Mouse (Mus musculus) brain, embryonic 14.5 days (tissue): ENCODE measurements around the gene Smu1. TPM values are rescaled to one million over a fixed set of nuclear protein-coding genes. Genes with fewer than 3 reads are reported as not detected.

Experiments used
- DNase-seq: peaks from one replicate; pipeline ENCODE4 v3.0.0-alpha.2; 2011; ENCODE audit warnings: low read depth
- CTCF ChIP-seq: fragments of 200-500 bp; IDR thresholded peaks from 2 replicates; pipeline ENCODE4 v1.5.1; 2012; ENCODE audit warnings: inconsistent platforms, mild to moderate bottlenecking, moderate library complexity, borderline replicate concordance; ENCODE audit not compliant: insufficient read depth, insufficient read length; ENCODE audit errors: extremely low read depth
- POLR2A ChIP-seq: fragments of 200-500 bp; IDR thresholded peaks from 2 replicates; pipeline ENCODE4 v1.6.1; 2012; ENCODE audit warnings: mild to moderate bottlenecking, inconsistent platforms, borderline replicate concordance; ENCODE audit not compliant: poor library complexity, insufficient read depth, insufficient read length, severe bottlenecking; ENCODE audit errors: extremely low read depth
- polyA plus RNA-seq: library from polyadenylated mRNA; depleted of rRNA; stranded (reverse); fragments of >200 nt; gene quantifications from 2 replicates; pipeline ENCODE4 v1.2.3, GENCODE M21; 2012; rRNA removed

Smu1 gene
- polyA plus RNA-seq, 1 experiment: 67.7 TPM

DNA sequence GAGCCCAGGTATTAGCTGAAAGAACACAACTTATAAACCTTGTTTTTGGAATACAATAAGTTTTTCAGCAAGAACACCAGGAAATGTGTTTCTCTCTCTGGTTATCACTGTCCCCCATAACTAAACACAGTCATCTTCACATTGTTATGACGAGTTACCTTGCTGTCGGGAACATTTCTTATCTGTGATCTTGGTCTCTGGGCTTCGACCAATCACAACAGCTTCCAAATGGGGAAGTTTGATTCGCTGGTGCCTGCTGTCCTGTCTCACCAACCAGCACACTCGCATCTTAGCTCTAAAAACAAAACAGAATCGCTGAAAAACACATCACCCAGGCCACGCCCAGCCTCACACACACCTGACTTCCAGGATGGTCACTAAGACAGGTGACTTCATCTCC lies 60.7 kb downstream of the Smu1 start:
- no peak for DNase-seq
- no peak for TF ChIP-seq CTCF
- TF ChIP-seq POLR2A: no peak

DNA sequence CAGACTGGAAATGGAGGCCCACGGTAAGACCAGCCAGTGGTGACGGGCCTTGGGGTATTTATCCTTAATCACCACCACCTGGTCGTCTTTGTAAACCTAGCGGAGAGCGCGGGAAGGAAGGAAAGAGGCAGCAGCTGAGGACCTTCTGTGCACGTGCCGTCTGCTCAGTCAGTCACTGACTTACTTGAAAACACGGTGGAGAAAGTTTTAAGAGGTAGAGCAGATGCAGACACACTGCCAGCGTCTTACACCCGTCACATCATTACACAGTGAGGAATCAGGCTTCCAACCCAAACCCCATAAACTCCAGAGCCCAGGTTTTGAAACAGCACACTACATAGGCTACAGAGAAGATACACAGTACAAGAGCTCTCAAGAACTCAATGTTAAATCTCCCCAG lies 66.6 kb downstream of the Smu1 start:
- TF ChIP-seq POLR2A (no peak), CTCF (no peak)

More for the DNA sequence above, 66.6 kb downstream of the Smu1 start:
- no peak for DNase-seq

Other genes with a start within 250 kb of the Smu1 start
- 25.7 and 27.2 TPM in 2 replicates for gene Aptx, start 54.7 kb downstream of the Smu1 start, polyA plus RNA-seq
- gene Dnaja1, start 35.8 kb downstream of the Smu1 start, polyA plus RNA-seq: 89.0 and 159 TPM in 2 replicates
- 6.9 and 9.2 TPM in 2 replicates for gene B4galt1, start 96.1 kb upstream of the Smu1 start, polyA plus RNA-seq
- 0.59 and 0.68 TPM in 2 replicates for gene Spink4, start 162.1 kb upstream of the Smu1 start, polyA plus RNA-seq
- gene Bag1, start 190.4 kb upstream of the Smu1 start, polyA plus RNA-seq: 97.9 and 117 TPM in 2 replicates
- 94.0 and 97.4 TPM in 2 replicates for gene Chmp5, start 190.5 kb upstream of the Smu1 start, polyA plus RNA-seq
- 107 and 111 TPM in 2 replicates for gene Nfx1, start 213.0 kb upstream of the Smu1 start, polyA plus RNA-seq